Mouse (Mus musculus) 3T3-L1 (cell line): ENCODE data around the gene Ubiad1.

Source experiments
- DNase-seq: peaks from one replicate; pipeline ENCODE4 v3.0.0-alpha.2; 2015; ENCODE audit warnings: low read depth, low spot score

Ubiad1 gene

DNA sequence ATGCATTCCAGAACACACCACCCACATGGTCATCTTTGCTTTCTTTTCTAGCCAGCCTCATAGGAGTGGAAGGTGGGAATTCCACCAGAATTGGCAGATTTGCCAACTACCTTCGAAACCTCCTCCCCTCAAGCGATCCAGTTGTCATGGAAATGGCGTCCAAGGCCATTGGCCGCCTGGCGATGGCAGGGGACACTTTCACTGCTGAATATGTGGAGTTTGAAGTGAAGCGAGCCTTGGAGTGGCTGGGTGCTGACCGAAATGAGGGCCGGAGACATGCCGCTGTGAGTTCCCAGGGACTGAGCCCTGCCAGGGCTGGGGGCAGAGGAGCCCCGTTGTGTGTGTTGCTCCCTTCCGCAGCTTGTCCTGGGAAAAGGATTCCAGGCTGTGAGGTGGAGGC is 9.1 kb upstream of the Ubiad1 start:
- no peak for DNase-seq

DNA sequence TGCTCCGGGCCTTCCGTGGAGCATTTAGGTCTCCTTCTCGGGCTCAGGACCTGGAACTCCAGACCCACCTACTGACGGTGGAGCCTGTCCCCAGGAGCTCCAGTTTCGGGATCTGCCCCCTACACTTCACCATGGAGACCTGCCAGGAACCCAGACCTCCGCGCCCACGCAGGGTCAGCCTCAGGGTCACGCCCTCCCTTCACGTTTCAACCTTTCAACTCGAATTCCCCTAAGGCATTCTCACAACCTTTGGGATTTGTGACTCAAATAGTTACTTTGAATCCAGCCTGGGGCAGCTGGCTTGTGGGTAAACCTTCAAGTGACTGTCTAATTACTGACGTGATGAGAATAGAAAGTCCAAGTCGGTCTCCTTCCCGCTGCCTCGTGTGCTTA is 4.3 kb upstream of the Ubiad1 start:
- DNase-seq = peak; percentile 44

DNA sequence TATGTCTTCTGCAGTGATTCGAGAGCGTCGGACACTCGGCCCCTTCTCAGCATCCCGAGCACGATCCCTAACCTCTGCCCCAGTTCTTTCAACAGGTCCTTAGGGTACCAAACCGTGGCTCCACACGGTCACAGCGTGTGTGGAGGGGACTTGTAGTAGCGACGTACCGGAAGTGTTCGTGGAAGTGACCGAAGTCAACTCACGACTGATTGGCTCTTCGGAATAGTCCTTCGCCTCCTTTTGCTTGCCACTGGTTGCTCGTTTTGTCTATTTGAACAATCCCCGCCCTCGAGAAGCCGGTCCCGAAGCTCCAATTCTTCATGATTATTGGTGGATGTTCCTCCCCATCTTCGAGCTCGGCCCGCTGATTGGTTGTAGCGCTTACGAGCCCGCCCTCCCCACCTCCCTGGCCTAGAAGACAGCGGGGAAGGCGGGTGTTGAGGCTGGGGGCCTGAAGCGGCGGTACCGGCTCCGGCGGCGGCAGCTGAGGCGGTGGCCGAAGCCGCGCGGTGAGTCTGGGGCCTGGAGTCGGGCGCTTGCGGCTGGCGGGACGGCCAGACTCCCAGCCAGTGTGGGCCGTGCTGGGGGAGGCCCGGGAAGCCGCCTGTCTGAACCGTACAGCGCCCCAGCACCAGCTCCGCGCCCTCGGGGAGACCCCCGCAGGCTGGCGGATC is 3.7 kb upstream of the Ubiad1 start, which contains the start of gene Mtor:
Mtor (plus strand) TSS at position 433 of the 674 bp plus-strand sequence.
- peak; percentile 99 for DNase-seq

DNA sequence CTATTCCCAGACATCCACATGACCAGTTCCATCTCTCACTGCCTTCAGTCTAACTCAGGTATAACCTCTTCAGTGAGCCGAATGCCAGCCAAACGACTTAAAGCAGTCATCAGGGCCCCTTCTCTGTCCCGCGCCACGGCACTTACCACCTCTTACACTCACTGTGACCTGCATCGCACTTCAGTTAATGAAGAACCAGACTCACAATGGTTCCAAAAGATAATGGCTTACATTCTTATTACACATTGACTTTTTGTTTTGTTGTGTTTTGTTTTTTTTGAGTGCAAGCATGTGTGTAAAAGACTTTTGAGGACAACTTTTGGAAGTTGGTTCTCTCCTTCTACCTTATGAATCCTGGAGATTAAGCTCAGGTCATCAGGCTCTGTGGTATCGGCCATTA is 2.0 kb downstream of the Ubiad1 start:
- no peak for DNase-seq

DNA sequence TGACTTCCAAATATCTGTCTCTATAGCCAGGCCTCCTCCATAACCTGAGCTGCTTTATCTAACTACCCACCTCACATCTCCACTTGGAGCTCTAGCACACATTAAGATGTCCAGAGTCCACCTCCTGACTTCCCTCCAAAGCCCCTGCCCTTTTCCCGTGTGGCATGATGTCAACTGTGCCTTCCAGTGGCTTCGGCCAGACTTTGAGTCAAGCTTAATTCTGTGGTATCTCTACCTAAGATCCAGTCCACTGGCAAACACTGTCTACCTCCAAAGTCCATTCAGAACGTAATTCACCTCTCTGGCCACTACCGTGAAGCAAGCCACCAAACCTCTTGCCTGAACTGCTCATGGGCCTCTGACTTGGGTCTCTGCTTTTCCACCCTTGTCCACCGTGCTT is 2.6 kb downstream of the Ubiad1 start:
- DNase-seq = no peak

DNA sequence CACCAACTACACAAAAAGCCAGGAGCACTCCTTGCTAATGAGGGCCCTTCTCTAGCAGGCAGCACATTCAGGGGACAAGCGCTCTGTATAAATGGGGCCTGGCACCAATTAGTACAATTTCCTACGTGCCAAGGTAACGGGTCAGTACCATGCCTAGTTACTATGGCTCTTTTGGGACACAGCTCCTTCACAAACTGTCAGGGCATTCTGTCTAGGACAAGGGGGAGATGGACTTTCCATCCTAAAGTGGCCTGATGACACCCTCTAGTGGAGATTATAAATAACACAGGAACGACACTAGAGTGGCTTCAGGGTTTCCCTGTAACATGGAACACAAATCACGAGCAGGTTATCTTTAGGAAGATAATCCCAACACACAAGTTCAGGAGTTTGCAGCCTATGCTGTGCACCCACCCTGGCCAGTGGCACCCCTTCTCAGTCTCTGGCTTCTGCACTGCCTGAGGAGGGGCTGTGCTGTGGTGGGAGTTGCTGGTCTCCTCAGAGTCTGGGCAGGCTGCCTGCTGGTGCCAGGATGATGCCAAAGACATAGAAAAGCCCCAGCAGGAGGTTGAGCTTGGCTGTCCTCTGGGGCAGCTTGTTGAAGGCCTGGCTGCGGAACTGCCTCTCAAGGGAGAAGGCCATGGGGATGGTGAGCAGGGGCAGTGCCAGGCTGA is 8.8 kb downstream of the Ubiad1 start:
- DNase-seq = peak; percentile 30

DNA sequence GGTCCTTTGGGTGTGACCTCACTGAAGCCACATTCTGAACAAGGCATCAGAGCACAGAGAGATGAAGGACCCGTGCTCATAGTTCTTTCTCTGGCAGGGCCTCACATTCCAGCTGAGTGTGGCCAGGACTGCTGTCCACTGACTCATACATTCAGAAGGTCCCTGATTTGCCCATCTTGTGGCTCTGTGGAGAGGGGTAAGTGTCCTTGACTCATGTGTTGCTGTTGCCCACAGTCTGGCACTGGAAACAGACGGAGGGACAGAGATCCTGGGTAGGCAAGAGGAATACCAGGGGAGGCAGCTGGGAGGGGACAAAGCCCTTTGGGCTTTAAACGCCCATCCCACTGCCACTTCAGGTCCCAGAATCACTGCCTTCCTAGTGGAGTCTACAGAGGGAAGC is 9.5 kb downstream of the Ubiad1 start:
- DNase-seq = no peak

DNA sequence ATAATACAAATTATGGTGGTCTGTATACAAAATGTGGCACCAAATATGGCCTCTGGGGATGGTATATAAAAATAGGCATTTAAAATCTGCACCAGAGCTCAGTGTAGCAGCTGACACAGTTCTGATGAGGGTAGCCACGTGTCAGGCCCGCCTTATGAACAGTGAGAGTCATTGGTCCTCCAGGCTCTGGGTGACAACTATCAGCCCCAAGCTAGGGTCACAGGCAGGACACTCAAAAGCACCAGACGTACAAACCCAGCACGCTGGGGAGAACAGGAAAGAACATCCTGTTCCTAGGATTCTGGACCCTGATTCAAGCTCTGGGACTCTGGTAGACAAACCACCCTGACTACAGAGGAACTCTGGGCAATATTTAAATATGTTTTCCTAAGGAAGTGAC is 10.0 kb downstream of the Ubiad1 start:
- DNase-seq = no peak

DNA sequence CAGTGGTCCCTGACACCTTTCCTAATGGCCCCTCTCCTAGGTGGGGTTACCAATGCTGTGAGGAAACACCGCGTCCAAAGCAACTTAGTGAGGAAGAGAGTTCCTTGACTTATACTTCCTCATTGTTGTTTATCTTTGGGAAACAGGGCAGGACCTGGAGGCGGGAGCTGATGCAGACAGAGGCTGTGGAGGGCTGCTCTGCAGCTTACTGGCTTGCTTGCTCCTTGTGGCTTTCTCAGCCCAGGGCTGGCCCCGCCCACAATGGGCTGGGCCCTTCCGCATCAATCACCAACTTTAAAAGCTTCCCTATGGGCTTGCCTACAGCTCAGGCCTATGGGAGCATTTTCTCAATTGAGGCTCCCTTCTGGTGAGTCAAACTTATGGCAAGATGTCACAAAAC is 10.8 kb downstream of the Ubiad1 start:
- DNase-seq = no peak

DNA sequence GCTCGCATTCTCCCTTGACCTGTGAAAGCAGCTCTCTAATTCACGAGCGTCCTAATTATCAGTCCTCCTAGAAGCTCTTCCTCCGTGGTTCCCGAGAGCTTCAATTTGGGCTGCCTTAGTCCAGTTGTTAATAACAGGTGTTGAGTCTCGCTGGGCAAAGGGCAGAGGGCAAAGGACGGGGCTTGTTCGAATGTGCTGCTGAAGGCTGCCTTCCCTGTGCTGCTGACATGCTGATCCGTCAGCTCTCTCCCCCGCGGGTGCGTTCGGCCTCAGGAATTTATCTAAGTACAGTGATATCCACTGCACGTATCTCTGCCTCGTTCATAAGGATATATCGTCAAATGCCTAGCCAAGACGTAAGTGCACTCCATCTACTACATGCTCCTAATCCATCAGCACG is 11.2 kb downstream of the Ubiad1 start:
- no peak for DNase-seq

DNA sequence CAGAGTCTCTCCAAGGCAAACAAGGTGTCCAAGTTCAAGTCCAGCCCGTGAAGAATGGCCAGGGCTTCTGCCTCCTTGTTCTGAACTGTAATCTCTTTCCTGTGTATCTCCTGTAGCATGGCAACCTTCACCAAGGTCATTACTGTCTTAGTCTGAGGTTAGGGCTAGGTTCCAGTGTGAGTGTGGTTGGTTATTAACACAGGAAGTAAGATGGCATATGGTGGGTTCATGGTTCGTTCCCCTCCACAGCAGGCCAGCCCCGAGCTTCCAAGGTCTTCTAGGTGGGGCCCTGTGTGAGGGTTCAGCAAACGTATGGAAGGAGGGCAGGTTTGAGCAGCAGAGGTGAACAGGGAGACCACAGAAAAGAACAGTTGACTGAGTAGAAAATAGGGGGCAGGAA is 12.1 kb downstream of the Ubiad1 start:
- no peak for DNase-seq

DNA sequence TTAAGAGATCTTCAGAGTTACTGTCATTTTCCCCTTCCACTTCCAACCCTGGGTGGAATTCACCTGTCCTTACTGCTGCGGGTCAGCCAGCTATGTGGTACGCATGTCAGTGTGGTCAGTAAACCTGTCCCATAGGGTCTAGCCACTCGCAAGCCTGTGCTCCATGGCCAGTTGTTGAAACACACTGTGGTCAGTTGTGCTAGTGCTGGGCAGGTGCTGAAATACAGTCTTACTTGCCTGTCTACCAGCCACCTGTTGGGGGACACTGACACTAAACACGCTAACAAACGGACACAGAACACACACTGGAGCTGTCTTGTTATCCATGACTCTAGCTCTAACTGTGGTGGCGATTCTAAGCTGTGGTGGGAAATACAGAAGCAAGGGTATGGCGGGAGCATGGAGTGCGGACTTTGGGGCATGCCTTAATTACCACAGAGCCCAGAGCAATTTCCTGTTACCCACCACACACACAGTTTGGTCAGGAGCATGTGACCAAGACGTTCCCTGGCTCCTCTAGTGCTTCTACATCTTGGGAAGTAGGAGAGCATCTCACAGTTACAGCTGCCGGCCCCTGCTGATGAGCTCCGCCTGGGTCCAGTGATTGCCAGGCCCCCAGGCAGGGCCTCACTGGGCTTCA is 13.6 kb downstream of the Ubiad1 start:
- DNase-seq = no peak

DNA sequence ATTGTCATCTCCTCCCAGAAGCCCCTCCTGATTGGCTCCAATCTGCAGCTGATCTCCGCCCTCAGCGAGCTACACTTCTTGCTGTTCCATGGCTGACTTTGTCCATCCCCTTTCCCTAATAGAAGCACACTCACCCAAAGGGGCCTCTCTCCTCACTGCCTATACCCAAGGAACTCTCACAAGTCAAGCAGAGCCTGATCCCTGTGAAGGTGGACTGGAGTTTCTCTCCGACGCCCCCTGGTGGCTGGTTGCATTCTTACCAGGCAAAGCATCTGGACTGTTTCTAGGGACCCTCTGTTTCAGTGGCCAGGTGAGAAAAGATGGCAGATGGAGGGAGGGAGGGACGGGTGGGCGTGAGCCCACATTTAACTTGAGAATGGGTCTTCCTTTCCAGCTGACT is 14.9 kb downstream of the Ubiad1 start:
- DNase-seq = peak; percentile 70

DNA sequence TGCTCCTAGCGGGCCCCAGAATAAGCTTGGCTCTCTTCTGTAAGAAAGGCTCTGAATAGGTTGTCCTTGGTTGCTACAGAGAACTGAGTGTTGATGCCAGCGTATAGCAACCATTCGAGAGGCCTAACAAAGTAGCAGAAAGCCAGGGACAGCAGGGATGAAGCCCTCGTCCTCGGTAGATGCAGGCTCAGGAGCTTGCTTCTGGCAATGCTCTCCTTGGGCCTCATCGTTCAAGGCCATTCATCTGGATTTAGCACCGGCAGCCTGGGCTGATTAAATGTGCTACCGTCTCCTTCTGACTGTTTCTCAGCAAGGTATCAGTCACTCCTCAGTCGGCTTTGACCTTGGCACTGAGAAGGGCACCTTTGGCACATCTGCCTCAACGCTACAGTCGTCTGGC is 15.4 kb downstream of the Ubiad1 start:
- DNase-seq = no peak

DNA sequence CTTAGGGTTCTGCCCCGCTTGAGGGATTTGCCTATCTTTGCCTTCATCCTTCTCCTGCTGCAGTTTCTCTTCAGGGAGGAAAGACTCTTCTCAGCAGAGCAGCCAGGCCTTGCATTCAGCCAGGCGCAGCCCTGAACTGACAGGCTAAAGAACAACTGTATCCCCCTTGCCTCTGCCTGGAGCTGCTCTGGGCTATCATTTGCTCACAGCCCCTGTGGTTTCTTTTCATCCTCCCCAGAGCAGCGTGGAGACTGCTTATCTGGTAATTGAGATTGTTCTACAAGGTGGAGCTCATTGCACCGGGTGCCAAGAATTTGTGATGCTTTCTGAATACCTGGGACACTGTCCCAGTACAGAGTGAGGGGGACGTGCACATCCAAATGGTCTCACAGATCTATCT is 16.0 kb downstream of the Ubiad1 start:
- DNase-seq = no peak

DNA sequence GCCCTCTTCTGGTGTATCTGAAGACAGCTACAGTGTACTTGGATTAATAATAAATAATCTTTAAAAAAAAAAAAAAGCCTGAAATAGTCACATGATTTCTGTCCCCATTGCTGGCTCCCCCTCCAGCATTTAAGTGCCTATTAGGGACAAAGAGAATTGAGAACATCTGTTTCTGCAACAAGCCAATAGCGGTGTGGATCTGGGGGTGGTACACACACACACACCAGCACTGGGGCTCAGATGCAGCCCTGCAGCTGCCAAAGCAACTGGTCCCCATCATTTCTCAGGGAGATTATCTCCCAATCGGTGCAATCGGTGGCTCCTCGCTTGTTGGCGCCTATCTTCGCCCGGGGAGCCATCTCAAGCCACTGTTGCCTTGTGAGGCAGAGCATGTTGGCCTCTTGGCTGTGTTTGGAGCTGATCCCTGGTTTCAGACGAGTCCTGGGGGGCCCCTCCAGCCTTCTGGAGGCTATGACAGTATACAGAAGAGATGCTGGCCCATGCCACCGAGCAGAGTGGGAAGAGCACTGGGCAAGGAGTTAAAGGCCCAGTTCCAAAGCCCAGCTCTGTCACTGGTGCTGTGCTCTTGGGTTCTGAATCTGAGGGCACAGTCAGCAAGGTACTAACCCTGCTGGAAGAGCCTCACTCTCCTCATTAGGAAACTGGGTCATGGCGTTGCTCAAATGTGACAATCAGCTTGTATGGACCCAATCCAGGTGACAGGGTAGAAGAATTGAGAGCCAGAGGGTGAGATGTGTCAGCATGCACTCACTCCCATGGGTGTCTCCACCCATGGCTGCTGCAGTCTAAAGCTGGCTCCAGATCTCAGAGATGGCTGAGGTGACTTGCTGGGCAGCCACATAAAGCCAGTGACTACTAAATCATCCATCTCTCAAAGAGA is 17.4 kb downstream of the Ubiad1 start:
- no peak for DNase-seq

DNA sequence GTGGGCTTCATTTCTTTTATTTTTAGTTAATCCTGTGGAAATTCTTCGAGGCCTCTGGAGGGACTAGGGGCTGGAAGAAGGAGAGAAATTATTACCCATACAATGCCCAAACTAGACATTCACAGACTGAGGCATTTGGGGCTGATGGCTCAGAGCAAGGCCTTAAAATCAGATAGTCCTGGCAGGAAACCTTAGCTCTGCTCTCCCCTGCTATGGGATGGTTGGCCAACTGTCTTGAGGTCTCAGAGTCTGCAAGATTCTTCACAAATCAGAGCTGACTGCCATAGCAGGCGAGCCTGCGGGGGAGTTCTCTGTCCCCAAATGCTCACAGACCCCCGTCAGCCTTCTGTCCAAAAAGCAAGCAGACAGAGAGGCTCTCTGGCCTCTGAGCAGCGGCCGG is 27.0 kb downstream of the Ubiad1 start:
- DNase-seq = no peak

DNA sequence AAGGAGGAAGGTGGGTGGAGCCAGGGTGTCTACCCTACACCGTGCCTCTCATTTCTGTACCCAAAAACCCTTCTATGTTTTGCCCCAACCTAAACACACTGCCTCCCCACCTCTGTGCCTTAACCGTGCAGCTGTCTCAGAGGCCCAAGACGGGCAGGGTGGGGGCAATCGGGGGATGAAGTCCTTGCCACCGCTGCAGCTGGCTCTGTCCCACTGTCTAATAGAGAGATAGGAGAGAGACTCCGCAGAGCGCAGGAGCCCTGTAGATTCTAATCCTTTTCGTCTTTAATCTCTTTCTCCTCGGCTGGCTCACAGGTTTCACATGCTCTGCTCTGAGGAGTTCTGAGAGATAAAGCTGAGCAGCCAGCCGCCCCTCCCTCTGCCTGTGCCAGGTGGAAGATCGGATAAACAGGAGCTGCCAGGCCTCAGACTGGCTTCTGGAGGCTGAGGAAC is 27.5 kb downstream of the Ubiad1 start:
- DNase-seq = no peak

DNA sequence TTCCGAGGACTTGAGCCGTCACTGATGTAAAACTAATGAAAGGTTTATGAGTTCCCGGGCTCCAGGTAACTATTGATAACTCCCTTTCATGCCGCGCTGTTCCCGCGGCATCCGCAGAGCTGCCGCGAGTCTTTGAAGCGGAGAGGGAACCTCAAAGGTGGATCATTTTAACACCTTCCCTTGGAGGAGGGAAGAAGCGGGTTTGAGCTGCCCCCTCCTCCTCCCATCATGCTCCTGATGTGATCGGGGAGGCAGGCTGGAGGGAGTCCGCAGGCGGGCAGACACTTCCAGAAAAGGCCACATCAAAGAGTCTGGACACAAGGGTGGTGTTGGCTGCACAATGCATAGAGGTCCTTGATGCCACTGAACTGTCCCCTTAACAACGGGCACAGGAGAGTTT is 29.0 kb downstream of the Ubiad1 start:
- no peak for DNase-seq

DNA sequence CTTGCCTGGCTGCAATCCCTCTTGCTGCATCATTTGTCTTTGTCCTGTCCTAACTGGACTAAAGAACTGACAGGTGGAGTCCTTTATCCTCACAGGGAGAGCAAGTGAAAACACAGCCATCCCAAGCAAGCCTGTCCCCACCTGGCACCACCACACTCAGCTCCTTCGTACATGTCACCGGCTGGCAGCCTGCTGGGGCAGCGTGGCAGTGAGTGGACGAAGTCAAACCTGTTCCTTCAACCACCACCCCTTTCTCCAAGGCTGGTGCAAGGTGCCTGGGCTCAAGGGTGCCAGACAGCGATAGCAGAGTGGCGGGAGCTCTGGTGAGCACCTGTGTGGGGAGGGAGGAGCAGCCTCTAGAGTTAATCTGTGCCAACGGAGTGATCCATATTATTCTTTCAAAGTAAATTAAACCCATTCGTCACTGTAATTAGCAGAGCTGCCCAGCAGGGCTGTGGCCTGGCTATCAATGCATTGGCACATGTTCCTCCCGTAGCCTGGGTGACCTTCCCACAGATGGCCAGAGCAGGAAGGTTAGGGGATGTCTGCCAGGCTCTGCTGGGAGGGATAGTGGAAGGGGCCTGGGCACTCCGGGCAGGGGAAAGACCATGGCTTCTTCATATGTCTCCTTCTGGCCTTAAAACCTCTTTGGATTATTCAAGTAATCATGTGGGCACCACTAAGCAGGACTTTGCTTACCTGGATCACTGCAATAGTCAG is 36.2 kb downstream of the Ubiad1 start:
- DNase-seq = no peak

DNA sequence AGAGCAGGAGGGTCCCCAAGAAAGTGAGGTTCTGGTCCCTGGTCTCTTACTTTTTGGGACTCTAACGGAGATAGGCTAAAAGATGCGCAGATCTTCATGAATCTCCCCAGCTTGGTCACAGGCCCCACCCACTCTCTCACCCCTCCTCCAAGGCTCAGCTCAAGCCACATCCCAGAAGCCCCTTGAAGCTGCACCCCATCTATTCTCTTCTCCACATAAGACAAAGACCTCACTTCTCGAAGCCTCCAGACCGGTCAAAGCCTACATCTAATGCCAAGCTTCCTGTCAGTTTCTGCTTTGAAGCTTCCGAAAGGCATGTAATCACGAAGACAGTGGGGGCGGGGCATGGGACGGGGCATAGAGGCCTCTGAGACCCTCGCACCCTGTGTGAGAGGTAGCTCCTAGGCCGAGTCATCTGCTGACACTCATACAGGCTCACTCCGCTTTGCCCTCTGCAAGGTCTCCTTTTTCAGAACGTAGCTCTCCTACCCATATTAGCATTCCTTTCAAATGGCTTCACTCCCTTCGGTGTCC is 39.2 kb downstream of the Ubiad1 start:
- DNase-seq = no peak
